Mouse (Mus musculus): Measurements from ENCODE around the gene Nup214. TPM values are rescaled to one million over a fixed set of nuclear protein-coding genes. Genes with fewer than 3 reads are reported as not detected.

Nup214 gene
- total and polyA plus RNA-seq, 2 experiments = 5.3 to 11.5 TPM

GRCm38 (mm10) chr2:32061189-32061588, 87.0 kb downstream of the Nup214 start:
- TF ChIP-seq CTCF (IDR thresholded peaks at IDR 0.05; ENCODE audit: low read depth, low read length) = no peak
- no peak for TF ChIP-seq POLR2A (IDR thresholded peaks at IDR 0.05; ENCODE audit: extremely low read depth, insufficient read depth, low read length)
- Histone ChIP-seq H3K9ac (ENCODE audit: low read depth, low read length) (no peak overlapping the region), H3K36me3 (ENCODE audit: control insufficient read depth, insufficient read depth, low read length) (no peaks in the 10 kb centered on the region), H3K27ac (replicated peaks; ENCODE audit: insufficient read depth, low read depth, low read length) (no peak overlapping the region), H3K4me1 (ENCODE audit: control insufficient read depth, insufficient read depth, low read length) (no peaks in the 10 kb centered on the region), H3K27me3 (ENCODE audit: control insufficient read depth, insufficient read depth, low read length) (no peaks in the 10 kb centered on the region), H3K79me2 (ENCODE audit: control insufficient read depth, insufficient read depth, low read length) (no peaks in the 10 kb centered on the region), H3K4me3 (ENCODE audit: insufficient read depth, low read depth, low read length) (no peak overlapping the region)
- 78% methylated on average over 2 of the region's 2 CpGs for WGBS
- no peak for DNase-seq (ENCODE audit: extremely low read depth, low read depth, low spot score)

GRCm38 (mm10) chr2:32061722-32062505, 87.7 kb downstream of the Nup214 start:
- H3K27ac ChIP-seq (replicated peaks; ENCODE audit: insufficient read depth, low read depth, low read length) = no peak overlapping the region
- no peak overlapping the region for H3K9ac ChIP-seq (ENCODE audit: low read depth, low read length)
- no peak for DNase-seq (ENCODE audit: extremely low read depth, low read depth, low spot score)
- no peaks in the 10 kb centered on the region for H3K27me3 ChIP-seq (ENCODE audit: control insufficient read depth, insufficient read depth, low read length)
- no peaks in the 10 kb centered on the region for H3K36me3 ChIP-seq (ENCODE audit: control insufficient read depth, insufficient read depth, low read length)
- H3K4me3 ChIP-seq (ENCODE audit: insufficient read depth, low read depth, low read length) = no peak overlapping the region
- WGBS = 79% methylated on average over 12 of the region's 12 CpGs
- TF ChIP-seq POLR2A (IDR thresholded peaks at IDR 0.05; ENCODE audit: extremely low read depth, insufficient read depth, low read length) (no peak), CTCF (IDR thresholded peaks at IDR 0.05; ENCODE audit: low read depth, low read length) (no peak)
- no peaks in the 10 kb centered on the region for H3K4me1 ChIP-seq (ENCODE audit: control insufficient read depth, insufficient read depth, low read length)
- no peaks in the 10 kb centered on the region for H3K79me2 ChIP-seq (ENCODE audit: control insufficient read depth, insufficient read depth, low read length)

GRCm38 (mm10) chr2:32062626-32063410, 88.6 kb downstream of the Nup214 start:
- WGBS = 93% methylated on average over 15 of the region's 15 CpGs
- Histone ChIP-seq H3K27me3 (ENCODE audit: control insufficient read depth, insufficient read depth, low read length) (no peaks in the 10 kb centered on the region), H3K27ac (replicated peaks; ENCODE audit: insufficient read depth, low read depth, low read length) (no peak overlapping the region), H3K36me3 (ENCODE audit: control insufficient read depth, insufficient read depth, low read length) (no peaks in the 10 kb centered on the region), H3K4me1 (ENCODE audit: control insufficient read depth, insufficient read depth, low read length) (no peaks in the 10 kb centered on the region), H3K9ac (ENCODE audit: low read depth, low read length) (no peak overlapping the region), H3K4me3 (ENCODE audit: insufficient read depth, low read depth, low read length) (no peak overlapping the region), H3K79me2 (ENCODE audit: control insufficient read depth, insufficient read depth, low read length) (no peaks in the 10 kb centered on the region)
- TF ChIP-seq POLR2A (IDR thresholded peaks at IDR 0.05; ENCODE audit: extremely low read depth, insufficient read depth, low read length) (no peak), CTCF (IDR thresholded peaks at IDR 0.05; ENCODE audit: low read depth, low read length) (no peak)
- no peak for DNase-seq (ENCODE audit: extremely low read depth, low read depth, low spot score)

- no peak overlapping the region for H3K4me3 ChIP-seq (ENCODE audit: insufficient read depth, low read depth, low read length)
- no peaks in the 10 kb centered on the region for H3K4me1 ChIP-seq (ENCODE audit: control insufficient read depth, insufficient read depth, low read length)
- WGBS = 88% methylated on average over 7 of the region's 7 CpGs
- DNase-seq (ENCODE audit: extremely low read depth, low read depth, low spot score) = no peak
- no peaks in the 10 kb centered on the region for H3K27me3 ChIP-seq (ENCODE audit: control insufficient read depth, insufficient read depth, low read length)
- no peak for TF ChIP-seq CTCF (IDR thresholded peaks at IDR 0.05; ENCODE audit: low read depth, low read length)
- no peak for TF ChIP-seq POLR2A (IDR thresholded peaks at IDR 0.05; ENCODE audit: extremely low read depth, insufficient read depth, low read length)
- no peak overlapping the region for H3K27ac ChIP-seq (replicated peaks; ENCODE audit: insufficient read depth, low read depth, low read length)
- no peaks in the 10 kb centered on the region for H3K79me2 ChIP-seq (ENCODE audit: control insufficient read depth, insufficient read depth, low read length)
- no peak overlapping the region for H3K9ac ChIP-seq (ENCODE audit: low read depth, low read length)
- no peaks in the 10 kb centered on the region for H3K36me3 ChIP-seq (ENCODE audit: control insufficient read depth, insufficient read depth, low read length)
Observed at GRCm38 (mm10) chr2:32063451-32064151, 89.4 kb downstream of the Nup214 start.

- no peak for DNase-seq (ENCODE audit: extremely low read depth, low read depth, low spot score)
- no peak for TF ChIP-seq POLR2A (IDR thresholded peaks at IDR 0.05; ENCODE audit: extremely low read depth, insufficient read depth, low read length)
- no peak for TF ChIP-seq CTCF (IDR thresholded peaks at IDR 0.05; ENCODE audit: low read depth, low read length)
Observed at GRCm38 (mm10) chr2:32064913-32065312, 90.7 kb downstream of the Nup214 start.

More at GRCm38 (mm10) chr2:32064913-32065312, 90.7 kb downstream of the Nup214 start:
- Histone ChIP-seq H3K79me2 (ENCODE audit: control insufficient read depth, insufficient read depth, low read length) (no peaks in the 10 kb centered on the region), H3K9ac (ENCODE audit: low read depth, low read length) (no peak overlapping the region), H3K4me1 (ENCODE audit: control insufficient read depth, insufficient read depth, low read length) (no peaks in the 10 kb centered on the region), H3K36me3 (ENCODE audit: control insufficient read depth, insufficient read depth, low read length) (no peaks in the 10 kb centered on the region), H3K4me3 (ENCODE audit: insufficient read depth, low read depth, low read length) (no peak overlapping the region), H3K27me3 (ENCODE audit: control insufficient read depth, insufficient read depth, low read length) (no peaks in the 10 kb centered on the region), H3K27ac (replicated peaks; ENCODE audit: insufficient read depth, low read depth, low read length) (no peak overlapping the region)
- WGBS = 86% methylated on average over 13 of the region's 13 CpGs
